Mouse (Mus musculus) CH12.LX (cell line): ENCODE data around the gene Zfp445.

Source experiments
- BHLHE40 ChIP-seq: IDR thresholded peaks from 2 replicates; pipeline ENCODE4 v1.6.1; 2011; ENCODE audit warnings: mild to moderate bottlenecking, low read depth, low read length, improper control_type of control experiment
- CTCF ChIP-seq, 2 experiments: IDR thresholded peaks in 1 of 2; conservative IDR thresholded peaks in 1 of 2; 2 replicates each; pipeline ENCODE4 v1.5.1; 2011 to 2012; ENCODE audit warnings: low read depth in 2 of 2, low read length in 2 of 2, improper control_type of control experiment in 1 of 2, inconsistent platforms in 1 of 2, mild to moderate bottlenecking in 1 of 2, moderate library complexity in 1 of 2
- E2F4 ChIP-seq: IDR thresholded peaks from 2 replicates; pipeline ENCODE4 v1.6.1; 2011; ENCODE audit warnings: low read depth, low read length, improper control_type of control experiment; ENCODE audit not compliant: insufficient replicate concordance
- ELF1 ChIP-seq: IDR thresholded peaks from 2 replicates; pipeline ENCODE4 v1.6.1; 2014; ENCODE audit warnings: low read depth, mild to moderate bottlenecking, inconsistent platforms, low read length, improper control_type of control experiment
- IRF4 ChIP-seq: IDR thresholded peaks from 2 replicates; pipeline ENCODE4 v1.6.1; 2014; ENCODE audit warnings: low read depth, mild to moderate bottlenecking, inconsistent platforms, low read length, improper control_type of control experiment
- MAX ChIP-seq: IDR thresholded peaks from 2 replicates; pipeline ENCODE4 v1.6.1; 2011; ENCODE audit warnings: low read length, improper control_type of control experiment
- POLR2A ChIP-seq: IDR thresholded peaks from 2 replicates; pipeline ENCODE4 v1.6.1; 2011; ENCODE audit warnings: low read depth, mild to moderate bottlenecking, improper control_type of control experiment, low read length
- POLR2AphosphoS2 ChIP-seq: IDR thresholded peaks from 2 replicates; pipeline ENCODE4 v1.6.1; 2011; ENCODE audit warnings: low read depth, low read length, improper control_type of control experiment
- RCOR1 ChIP-seq: conservative IDR thresholded peaks from 2 replicates; pipeline ENCODE4 v1.6.1; 2012; ENCODE audit warnings: low read depth, mild to moderate bottlenecking, inconsistent platforms, low read length, improper control_type of control experiment
- SMC3 ChIP-seq: IDR thresholded peaks from 2 replicates; pipeline ENCODE4 v1.6.1; 2011; ENCODE audit warnings: low read depth, low read length, improper control_type of control experiment
- USF1 ChIP-seq: IDR thresholded peaks from 2 replicates; pipeline ENCODE4 v1.6.1; 2014; ENCODE audit warnings: low read depth, mild to moderate bottlenecking, inconsistent platforms, low read length, improper control_type of control experiment

DNA sequence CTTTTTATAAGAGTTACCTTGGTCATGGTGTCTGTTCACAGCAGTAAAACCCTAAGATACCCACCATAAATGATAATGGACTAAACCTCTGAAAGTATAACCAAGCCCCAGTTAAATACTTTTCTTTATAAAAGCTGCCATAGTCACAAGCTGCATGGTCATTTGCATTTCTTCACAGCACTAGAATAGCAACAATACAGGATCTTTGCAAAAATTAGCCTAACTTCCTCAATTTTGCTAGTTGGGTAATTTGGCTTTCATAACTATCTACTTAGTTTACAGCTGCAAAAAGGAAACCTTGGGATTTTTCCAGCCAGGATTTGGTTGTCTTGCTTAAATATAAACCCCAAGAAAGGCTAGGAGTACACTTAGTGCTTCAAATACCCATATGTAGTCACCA is 5.1 kb downstream of the Zfp445 start:
- no peak for TF ChIP-seq CTCF (conservative IDR thresholded peaks at IDR 0.05 in 1 of 2, IDR thresholded peaks at IDR 0.05 in 1 of 2; ENCODE audit: low read depth in 2 of 2, low read length in 2 of 2)
- TF ChIP-seq BHLHE40: no peak
- no peak for TF ChIP-seq MAX
- no peak for TF ChIP-seq ELF1
- no peak for TF ChIP-seq SMC3
- TF ChIP-seq POLR2A: no peak
- TF ChIP-seq POLR2AphosphoS2: no peak
- no peak for TF ChIP-seq USF1
- TF ChIP-seq RCOR1: no peak
- TF ChIP-seq IRF4: no peak
- no peak for TF ChIP-seq E2F4
